Mouse (Mus musculus) ES-E14 (cell line): ENCODE measurements around the gene Cbll1.

Source experiments
- CHD2 ChIP-seq: IDR thresholded peaks from 2 replicates; pipeline ENCODE4 v1.6.1; 2014; ENCODE audit warnings: mild to moderate bottlenecking, low read depth, low read length, inconsistent platforms
- ZC3H11A ChIP-seq: IDR thresholded peaks from 2 replicates; pipeline ENCODE4 v1.6.1; 2012; ENCODE audit warnings: low read depth, mild to moderate bottlenecking, inconsistent platforms, low read length, borderline replicate concordance

DNA sequence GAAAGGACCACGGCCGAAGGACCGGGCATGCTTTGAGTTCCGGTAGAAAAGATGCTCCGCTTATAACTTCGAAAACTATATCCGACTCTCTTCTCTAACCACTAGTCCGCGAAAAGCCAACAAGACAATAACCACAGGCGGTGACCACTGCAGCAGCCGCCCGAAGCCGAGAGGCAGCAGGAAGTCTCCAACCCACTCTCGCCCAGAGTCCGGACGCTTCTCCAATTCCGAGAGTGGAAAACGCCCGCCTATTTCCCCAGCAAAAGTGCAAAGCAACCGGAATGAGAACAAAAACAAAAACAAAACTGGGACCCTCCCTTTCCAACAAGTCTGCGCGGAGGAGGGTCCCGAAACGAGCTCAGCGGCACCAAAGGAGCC lies 491 bp downstream of the Cbll1 start:
- no peak for TF ChIP-seq CHD2
- TF ChIP-seq ZC3H11A: no peak
